Mouse (Mus musculus) frontal cortex, adult (tissue): Measurements from ENCODE around the gene Slc22a13.
"Not testable (repeated sequence)": the region's sequence is repeated elsewhere in the genome, so short reads cannot be mapped to it uniquely, and the experiment has no call there.

Source experiments
- ATAC-seq: cut with Nextera tagmentation; 2 replicates; pipeline ENCODE4 v1.9.2; 2017; ENCODE audit warnings: mild to moderate bottlenecking, moderate library complexity, mixed read lengths; ENCODE audit not compliant: low TSS enrichment

Gene Slc22a13

GRCm38 (mm10) chr9:119208998-119209397 is at the start of gene Slc22a13:
Gene Slc22a13, minus strand, starts transcription at chr9:119209098.
- no peak for ATAC-seq

DNA sequence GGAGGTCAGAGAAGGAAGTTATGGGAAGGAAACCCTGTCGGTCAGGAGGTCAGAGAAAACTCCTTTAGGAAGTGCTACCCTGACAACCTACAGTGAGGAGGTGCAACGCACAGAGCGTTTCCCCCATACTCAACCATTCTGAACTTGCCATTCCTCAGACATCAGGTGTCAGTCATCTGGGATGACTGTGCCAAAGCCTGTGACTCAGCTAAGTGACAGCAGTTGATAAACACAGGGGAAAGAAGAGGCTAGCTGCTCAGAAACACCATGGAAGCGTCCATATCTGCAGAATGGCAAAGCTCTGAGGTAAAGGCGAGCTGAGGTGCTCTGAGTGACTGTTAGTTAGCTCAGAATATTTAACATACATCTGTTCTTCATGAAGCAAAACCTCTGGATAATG is 49.2 kb upstream of the Slc22a13 start:
- ATAC-seq = no peak

DNA sequence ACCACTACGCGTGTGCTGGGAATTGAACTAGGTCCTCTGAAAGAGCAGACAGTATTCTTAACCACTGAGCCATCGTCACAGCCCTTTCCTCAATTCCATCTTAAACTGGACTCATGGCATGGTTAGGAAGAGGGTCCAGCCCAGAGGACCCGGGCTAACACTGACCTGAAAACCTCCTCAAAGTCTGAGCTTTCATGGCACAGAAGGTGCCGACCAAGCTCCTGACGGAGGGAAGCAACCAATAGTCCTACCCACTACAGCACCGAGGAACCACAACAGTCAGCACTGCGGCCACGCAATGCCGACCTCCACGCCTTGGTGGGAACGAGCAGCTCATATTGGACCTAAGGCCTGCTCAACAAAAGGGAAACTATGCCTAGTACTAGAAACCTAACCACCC is 47.3 kb upstream of the Slc22a13 start:
- no peak for ATAC-seq

- ATAC-seq = no peak
Observed at GRCm38 (mm10) chr9:119255096-119255495, 46.2 kb upstream of the Slc22a13 start.

DNA sequence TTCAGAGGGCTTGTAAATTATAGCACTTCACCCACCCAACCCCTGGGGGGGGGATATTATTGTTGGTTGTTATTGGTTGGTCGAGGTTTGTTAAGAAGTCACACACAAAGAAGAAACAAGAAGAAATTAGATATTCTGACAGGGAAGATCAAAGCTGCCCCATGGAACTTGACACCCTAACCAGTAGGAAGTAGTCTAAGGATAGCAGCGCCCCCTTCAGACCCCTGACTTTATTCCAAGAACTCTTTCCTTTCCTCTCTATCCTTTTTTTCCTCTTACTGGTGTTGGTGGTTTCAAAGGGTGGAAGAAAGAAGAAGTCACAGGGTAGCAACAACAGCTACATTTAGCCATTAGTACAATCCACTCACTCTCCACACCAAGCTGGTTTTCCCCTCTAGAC is 45.3 kb upstream of the Slc22a13 start:
- no peak for ATAC-seq

- no peak for ATAC-seq
Observed at GRCm38 (mm10) chr9:119247996-119248395, 39.1 kb upstream of the Slc22a13 start.

- no peak for ATAC-seq
Observed at GRCm38 (mm10) chr9:119246826-119247225, 37.9 kb upstream of the Slc22a13 start.

DNA sequence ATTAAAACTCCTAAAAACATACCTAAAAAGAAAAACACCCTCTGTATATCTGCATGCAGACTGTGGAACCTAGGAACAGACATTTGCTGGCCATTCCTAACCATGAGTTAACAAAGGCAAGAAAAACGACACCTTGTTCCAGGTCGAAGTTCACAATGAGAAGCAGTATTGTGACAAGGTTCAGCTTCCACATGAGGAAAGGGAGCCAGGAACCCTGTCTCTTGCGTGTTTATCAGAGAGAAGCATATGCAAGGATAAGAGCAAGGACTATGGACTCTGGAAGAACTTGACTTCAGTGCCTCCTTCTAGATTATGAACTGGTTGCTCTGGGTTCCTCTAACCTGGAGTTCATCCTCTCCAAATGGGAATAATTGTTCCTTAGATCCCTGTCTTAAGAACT is 35.1 kb upstream of the Slc22a13 start:
- ATAC-seq = no peak

DNA sequence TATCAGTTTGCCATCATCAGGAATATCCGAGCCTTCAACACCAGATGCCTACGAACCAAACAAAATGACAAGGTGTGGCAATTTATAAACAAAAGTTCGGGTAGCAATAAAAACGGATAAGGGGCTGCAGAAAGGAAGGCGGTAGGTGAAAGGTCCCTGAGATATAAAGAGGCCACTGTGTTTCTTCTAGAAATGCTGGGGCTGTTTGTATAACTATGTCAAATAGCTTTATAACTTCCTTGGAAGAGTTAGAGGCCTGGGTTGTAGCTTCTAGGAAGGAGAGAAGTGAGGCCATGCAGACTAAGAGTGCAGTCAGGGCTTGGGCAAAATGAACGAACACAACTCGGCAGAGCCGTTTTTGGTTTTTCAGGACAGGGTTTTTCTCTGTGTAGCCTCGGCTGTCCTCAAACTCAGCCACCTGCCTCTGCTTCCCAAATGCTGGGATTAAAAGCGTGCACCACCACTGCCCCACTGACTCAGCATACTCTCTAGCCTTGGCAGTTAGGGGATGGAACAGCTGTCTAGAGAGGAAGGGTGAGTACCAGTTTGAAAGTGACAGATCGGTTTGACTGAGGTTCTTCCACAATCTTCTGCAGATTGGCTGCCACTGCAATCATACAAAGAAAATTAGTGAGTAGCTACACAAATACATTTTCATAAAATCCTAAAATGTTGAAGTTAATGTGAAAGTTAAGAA is 32.4 kb upstream of the Slc22a13 start:
- ATAC-seq = no peak

GRCm38 (mm10) chr9:119240286-119240997 is 31.5 kb upstream of the Slc22a13 start:
- peak; percentile 50; the same call in 1 of the 2 replicates for ATAC-seq

GRCm38 (mm10) chr9:119239274-119239673 is 30.4 kb upstream of the Slc22a13 start:
- ATAC-seq = no peak

DNA sequence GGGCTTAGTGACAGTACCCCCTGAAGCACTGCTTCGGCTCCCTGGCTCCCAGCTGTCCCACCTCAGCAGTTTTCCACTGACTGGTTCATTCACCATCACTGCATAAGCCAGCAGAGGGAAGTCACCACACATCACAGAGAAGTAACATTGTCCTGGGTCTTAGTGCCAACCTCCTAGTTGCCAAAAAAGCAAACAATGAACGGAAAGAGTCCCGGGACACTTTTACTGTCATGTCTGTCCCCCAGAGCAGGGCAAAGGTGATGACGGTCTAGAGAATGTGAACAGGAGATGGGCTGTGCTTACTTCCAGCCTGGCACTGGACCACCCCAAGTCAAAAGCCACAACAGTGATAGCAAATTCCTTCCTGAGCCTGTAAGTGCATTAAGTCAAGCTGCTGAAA is 29.9 kb upstream of the Slc22a13 start:
- no peak for ATAC-seq

GRCm38 (mm10) chr9:119231552-119231951 is 22.7 kb upstream of the Slc22a13 start:
- no peak for ATAC-seq

DNA sequence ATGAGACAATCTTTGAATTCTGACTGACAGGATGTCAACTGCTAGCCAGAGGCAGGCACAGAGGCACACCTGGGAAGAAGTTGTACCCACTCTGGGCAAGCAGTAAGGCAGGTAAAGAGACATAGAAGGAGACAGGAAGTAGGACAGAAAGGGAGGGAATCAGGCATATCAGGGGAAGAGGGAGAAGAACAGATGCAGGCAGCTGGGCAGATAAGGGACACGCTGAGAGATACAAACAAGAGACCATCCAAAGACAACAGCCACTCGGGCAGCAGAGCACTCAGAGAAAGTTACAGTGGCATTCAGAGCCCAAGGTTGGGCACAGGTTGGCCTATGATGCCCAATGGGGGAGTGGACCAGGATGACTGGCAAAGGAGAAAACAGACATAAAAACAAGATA is 21.9 kb upstream of the Slc22a13 start:
- ATAC-seq = no peak

DNA sequence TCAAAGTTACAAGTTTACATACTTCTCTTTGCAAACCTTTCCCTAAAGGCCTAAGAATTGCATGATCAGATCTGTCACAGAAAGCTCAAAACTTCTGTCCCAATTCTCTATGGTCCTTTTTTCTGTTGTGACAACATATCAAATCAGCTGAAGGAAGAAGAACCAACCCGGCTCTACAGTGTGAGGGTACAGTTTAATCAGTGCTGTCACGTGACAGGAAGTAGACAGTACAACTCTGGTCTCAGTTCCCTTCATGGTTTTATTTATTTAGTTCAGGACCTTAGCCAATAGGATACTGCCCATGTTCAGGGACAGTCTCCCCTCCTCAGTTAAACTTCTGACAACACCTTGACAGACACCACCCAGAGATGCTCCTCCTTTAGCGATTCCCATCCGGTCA is 11.4 kb upstream of the Slc22a13 start:
- no peak for ATAC-seq

DNA sequence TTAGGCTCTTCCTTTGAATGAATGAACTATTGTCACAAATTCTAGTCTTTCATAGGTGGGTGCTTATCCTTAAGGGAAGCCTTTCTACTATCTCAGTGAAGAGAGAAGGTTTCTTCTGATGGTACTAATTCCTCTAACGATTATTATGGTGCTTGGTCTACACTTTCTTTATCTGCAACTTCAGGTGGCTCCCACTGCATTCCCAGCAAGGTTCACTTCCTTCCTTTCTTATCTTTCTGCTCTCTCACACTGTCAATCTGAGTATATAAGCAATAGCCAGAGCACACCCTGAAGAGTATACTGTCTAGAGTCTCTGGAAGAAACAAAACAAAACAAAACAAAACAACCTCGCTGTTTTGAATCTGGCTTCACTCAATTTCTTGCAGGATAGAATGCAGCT is 10.8 kb upstream of the Slc22a13 start:
- no peak for ATAC-seq

DNA sequence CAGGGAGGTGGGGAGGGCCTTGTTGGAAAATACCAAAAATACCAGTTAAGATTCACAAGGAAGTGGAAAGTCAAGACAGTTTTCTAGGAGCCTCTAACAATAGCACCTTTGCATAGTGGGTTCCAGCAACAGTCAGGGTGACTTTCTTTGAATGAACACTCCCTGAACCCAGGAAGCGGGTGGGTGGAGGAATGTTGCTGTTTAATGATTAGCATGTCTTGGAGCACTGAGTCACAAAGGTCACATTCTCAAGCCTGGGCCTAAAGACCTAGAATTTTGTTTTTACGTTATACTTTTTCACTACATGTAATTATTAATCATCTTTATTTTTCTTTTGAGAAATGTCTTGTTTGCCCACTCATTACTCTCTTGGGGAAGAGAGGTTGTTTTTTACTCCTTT is 6.4 kb upstream of the Slc22a13 start:
- ATAC-seq = not testable (repeated sequence)

- no peak for ATAC-seq
Observed at GRCm38 (mm10) chr9:119214601-119215000, 5.7 kb upstream of the Slc22a13 start.

DNA sequence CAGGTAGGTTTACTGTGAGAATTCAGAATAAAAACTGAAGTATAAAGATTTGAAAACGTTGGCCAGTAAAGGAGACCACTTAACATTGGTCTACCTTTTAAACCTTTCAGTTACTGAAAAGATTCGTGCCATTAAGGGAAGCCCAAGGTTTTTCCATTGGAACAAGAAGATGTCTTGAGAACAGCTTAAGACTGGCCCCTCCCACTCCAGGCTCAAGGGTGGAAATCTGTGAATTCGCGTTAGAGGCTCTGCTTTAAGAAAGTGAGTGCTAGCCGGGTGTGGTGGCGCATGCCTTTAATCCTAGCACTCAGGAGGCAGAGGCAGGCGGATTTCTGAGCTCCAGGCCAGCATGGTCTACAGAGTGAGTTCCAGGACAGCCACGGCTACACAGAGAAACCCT is 4.1 kb upstream of the Slc22a13 start:
- ATAC-seq = no peak

DNA sequence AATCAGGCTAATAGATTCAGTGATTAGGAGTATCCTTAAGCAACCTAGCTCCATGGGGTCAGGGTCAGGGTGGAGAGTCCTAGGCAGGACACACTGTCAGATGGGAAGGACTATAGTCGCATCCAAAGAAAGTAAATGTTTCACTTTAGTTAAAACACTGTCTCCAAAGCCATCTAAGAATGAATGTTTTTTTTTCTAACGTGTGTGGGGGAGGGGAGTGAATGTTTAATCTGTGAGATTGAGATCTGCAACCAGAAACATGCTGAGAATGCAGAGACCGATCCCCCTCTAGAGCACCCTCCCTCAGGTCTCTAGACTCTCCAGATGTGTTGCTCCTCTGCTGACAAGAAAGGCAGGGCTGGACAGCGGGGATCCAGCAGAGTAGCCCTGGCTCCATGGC is 1.8 kb downstream of the Slc22a13 start:
- no peak for ATAC-seq

DNA sequence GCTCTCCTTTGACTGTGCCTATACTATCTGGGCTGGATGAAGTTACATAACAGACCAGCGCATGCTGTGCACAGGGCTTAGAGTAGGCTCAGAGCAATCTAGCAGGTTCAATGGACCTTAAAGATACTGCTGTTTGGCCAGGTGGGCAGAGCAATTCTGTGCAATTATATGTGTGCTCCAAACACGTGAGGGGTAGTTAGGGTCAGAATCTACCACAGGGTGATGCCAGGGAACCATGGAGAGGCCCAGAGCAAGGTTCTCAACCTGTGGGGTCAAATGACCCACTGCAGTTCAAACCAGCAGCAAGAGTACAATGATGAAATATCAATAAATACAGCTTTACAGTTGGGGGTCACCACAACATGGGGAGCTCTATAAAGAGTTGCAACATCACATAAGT is 2.2 kb downstream of the Slc22a13 start:
- ATAC-seq = no peak

- ATAC-seq = no peak
Observed at GRCm38 (mm10) chr9:119205756-119206155, 3.1 kb downstream of the Slc22a13 start.

GRCm38 (mm10) chr9:119203617-119204016 is 5.3 kb downstream of the Slc22a13 start:
- no peak for ATAC-seq

GRCm38 (mm10) chr9:119201653-119202052 is 7.2 kb downstream of the Slc22a13 start:
- no peak for ATAC-seq
